Mouse (Mus musculus): ENCODE results near the gene Mapk8ip3.

- TF ChIP-seq POLR2A (IDR thresholded peaks at IDR 0.05; ENCODE audit: low read depth, low read length) (no peak), CTCF (conservative IDR thresholded peaks at IDR 0.05; ENCODE audit: insufficient read depth, insufficient read length, low read depth, low read length) (no peak)
Measured at GRCm38 (mm10) chr17:24874989-24875388, 61.8 kb downstream of the Mapk8ip3 start.
